Mouse (Mus musculus): Measurements from ENCODE around the gene Tcf7. TPM values are rescaled to one million over a fixed set of nuclear protein-coding genes. Genes with fewer than 3 reads are reported as not detected.

Gene Tcf7
- polyA plus RNA-seq, 1 experiment from 2014 or later = 0.59 TPM

DNA sequence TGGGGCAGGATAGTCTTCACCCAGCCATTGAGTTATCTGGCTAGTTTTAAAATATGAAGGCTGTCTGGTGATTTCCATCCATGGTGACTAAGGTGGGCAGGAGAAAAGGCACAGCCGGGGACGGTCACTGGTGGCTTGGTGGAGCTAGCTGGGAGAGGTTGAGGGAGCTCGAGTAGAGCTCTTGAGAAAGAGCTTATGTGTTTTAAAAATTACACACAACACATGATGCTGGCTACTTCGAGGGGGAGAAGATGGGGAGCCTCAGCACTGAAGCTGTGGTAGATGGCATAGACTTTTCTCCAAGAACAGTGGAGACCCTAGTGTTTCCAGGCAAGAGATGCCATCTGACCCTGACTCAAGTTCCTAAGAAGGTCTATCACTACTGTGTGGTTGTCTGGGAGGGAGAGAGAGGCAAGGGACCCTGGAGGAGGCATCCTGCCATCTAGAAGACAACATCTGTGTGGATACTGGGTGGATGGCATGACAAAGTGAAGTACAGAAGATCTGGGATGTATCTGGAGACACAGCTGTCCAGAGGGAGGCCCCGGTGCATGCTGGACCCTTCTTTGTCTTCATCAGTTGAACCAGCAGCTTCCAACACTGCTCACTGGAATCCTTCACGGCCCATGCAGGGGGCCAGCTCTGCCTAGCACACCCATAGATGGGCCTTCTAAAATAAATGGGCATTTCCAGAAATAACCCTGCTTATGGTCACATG, 5.2 kb downstream of the Tcf7 start:
- 92% methylated on average over 5 of the region's 6 CpGs for WGBS (ENCODE audit: missing documents)
- Histone ChIP-seq H3K36me3 (ENCODE audit: inconsistent target) (no peaks in the 10 kb centered on the region), H3K27ac (no peak overlapping the region), H3K4me3 (ENCODE audit: inconsistent target) (no peak overlapping the region), H3K79me2 (ENCODE audit: inconsistent target) (no peaks in the 10 kb centered on the region)

- H3K79me2 ChIP-seq (ENCODE audit: inconsistent target) = no peaks in the 10 kb centered on the region
- H3K27ac ChIP-seq = no peak overlapping the region
- H3K36me3 ChIP-seq (ENCODE audit: inconsistent target) = no peaks in the 10 kb centered on the region
- 91% methylated on average over 8 of the region's 8 CpGs for WGBS (ENCODE audit: missing documents)
- H3K4me3 ChIP-seq (ENCODE audit: inconsistent target) = no peak overlapping the region
Measured at GRCm38 (mm10) chr11:52276961-52277391, 5.8 kb downstream of the Tcf7 start.

GRCm38 (mm10) chr11:52275774-52276555, 6.8 kb downstream of the Tcf7 start:
- no peaks in the 10 kb centered on the region for H3K36me3 ChIP-seq (ENCODE audit: inconsistent target)
- no peak overlapping the region for H3K4me3 ChIP-seq (ENCODE audit: inconsistent target)
- 86% methylated on average over 9 of the region's 9 CpGs for WGBS (ENCODE audit: missing documents)
- no peak overlapping the region for H3K27ac ChIP-seq
- no peaks in the 10 kb centered on the region for H3K79me2 ChIP-seq (ENCODE audit: inconsistent target)

- Histone ChIP-seq H3K36me3 (ENCODE audit: inconsistent target) (no peaks in the 10 kb centered on the region), H3K79me2 (ENCODE audit: inconsistent target) (no peaks in the 10 kb centered on the region), H3K27ac (no peak overlapping the region), H3K4me3 (ENCODE audit: inconsistent target) (no peak overlapping the region)
- WGBS (ENCODE audit: missing documents) = 85% methylated on average over 8 of the region's 8 CpGs
Measured at GRCm38 (mm10) chr11:52275366-52275765, 7.4 kb downstream of the Tcf7 start.

- 91% methylated on average over 20 of the region's 20 CpGs for WGBS (ENCODE audit: missing documents)
Measured at GRCm38 (mm10) chr11:52274456-52275112, 8.2 kb downstream of the Tcf7 start.

GRCm38 (mm10) chr11:52273942-52274330, 8.9 kb downstream of the Tcf7 start:
- no peak overlapping the region for H3K27ac ChIP-seq
- no peaks in the 10 kb centered on the region for H3K79me2 ChIP-seq (ENCODE audit: inconsistent target)
- no peaks in the 10 kb centered on the region for H3K36me3 ChIP-seq (ENCODE audit: inconsistent target)
- no peak overlapping the region for H3K4me3 ChIP-seq (ENCODE audit: inconsistent target)
- 86% methylated on average over 4 of the region's 4 CpGs for WGBS (ENCODE audit: missing documents)

More at GRCm38 (mm10) chr11:52274456-52275112, 8.2 kb downstream of the Tcf7 start:
- Histone ChIP-seq H3K36me3 (ENCODE audit: inconsistent target) (no peaks in the 10 kb centered on the region), H3K79me2 (ENCODE audit: inconsistent target) (no peaks in the 10 kb centered on the region), H3K4me3 (ENCODE audit: inconsistent target) (no peak overlapping the region), H3K27ac (no peak overlapping the region)

GRCm38 (mm10) chr11:52273183-52273941, 9.5 kb downstream of the Tcf7 start:
- no peaks in the 10 kb centered on the region for H3K36me3 ChIP-seq (ENCODE audit: inconsistent target)
- H3K4me3 ChIP-seq (ENCODE audit: inconsistent target) = no peak overlapping the region
- WGBS (ENCODE audit: missing documents) = 64% methylated on average over 11 of the region's 11 CpGs
- H3K79me2 ChIP-seq (ENCODE audit: inconsistent target) = no peaks in the 10 kb centered on the region
- H3K27ac ChIP-seq = no peak overlapping the region

- no peak overlapping the region for H3K4me3 ChIP-seq (ENCODE audit: inconsistent target)
Measured at GRCm38 (mm10) chr11:52272619-52273018, 10.2 kb downstream of the Tcf7 start.

DNA sequence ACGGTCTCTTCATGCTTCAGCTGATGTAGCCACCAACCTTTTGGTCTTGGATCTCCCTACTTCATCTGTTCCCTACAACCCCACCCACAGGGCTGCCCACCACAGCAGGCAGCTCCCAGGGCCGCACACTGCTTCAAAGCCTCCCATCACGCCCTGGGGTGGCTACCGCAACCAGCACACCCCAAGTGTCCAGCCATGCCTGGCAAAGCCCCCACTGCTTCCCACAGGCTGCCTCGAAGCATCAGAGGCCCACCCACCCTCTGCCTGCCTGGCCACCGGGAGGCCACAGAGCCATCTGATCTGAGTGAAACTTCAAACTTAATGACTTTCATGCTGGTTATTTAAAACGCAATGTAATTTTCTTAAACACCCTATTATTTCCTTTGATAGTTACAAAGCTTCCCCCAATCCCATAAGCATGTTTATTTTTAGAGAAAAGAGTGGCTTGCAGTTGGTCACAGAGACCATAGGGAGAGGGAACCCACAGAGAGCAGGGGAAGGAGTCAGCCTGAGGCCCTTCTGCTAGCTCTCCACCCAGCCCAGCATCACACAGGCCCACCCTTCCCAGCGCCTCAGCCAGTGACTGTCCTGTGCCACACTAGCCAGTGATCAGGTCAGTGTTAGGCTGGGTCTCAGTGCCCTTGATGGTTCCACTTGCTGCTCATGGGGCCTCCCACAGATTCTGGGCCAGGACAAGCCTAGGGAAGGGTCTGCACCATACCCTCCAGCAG, 10.9 kb downstream of the Tcf7 start:
- Histone ChIP-seq H3K36me3 (ENCODE audit: inconsistent target) (no peaks in the 10 kb centered on the region), H3K4me3 (ENCODE audit: inconsistent target) (no peak overlapping the region), H3K79me2 (ENCODE audit: inconsistent target) (no peaks in the 10 kb centered on the region), H3K27ac (no peak overlapping the region)
- WGBS (ENCODE audit: missing documents) = 90% methylated on average over 8 of the region's 8 CpGs

More at GRCm38 (mm10) chr11:52272619-52273018, 10.2 kb downstream of the Tcf7 start:
- Histone ChIP-seq H3K79me2 (ENCODE audit: inconsistent target) (no peaks in the 10 kb centered on the region), H3K36me3 (ENCODE audit: inconsistent target) (no peaks in the 10 kb centered on the region), H3K27ac (no peak overlapping the region)
- 85% methylated on average over 6 of the region's 6 CpGs for WGBS (ENCODE audit: missing documents)

- Histone ChIP-seq H3K27ac (no peak overlapping the region), H3K4me3 (ENCODE audit: inconsistent target) (no peak overlapping the region), H3K79me2 (ENCODE audit: inconsistent target) (no peaks in the 10 kb centered on the region), H3K36me3 (ENCODE audit: inconsistent target) (no peaks in the 10 kb centered on the region)
- WGBS (ENCODE audit: missing documents) = 92% methylated on average over 6 of the region's 6 CpGs
Measured at GRCm38 (mm10) chr11:52269841-52270240, 13.0 kb downstream of the Tcf7 start.

DNA sequence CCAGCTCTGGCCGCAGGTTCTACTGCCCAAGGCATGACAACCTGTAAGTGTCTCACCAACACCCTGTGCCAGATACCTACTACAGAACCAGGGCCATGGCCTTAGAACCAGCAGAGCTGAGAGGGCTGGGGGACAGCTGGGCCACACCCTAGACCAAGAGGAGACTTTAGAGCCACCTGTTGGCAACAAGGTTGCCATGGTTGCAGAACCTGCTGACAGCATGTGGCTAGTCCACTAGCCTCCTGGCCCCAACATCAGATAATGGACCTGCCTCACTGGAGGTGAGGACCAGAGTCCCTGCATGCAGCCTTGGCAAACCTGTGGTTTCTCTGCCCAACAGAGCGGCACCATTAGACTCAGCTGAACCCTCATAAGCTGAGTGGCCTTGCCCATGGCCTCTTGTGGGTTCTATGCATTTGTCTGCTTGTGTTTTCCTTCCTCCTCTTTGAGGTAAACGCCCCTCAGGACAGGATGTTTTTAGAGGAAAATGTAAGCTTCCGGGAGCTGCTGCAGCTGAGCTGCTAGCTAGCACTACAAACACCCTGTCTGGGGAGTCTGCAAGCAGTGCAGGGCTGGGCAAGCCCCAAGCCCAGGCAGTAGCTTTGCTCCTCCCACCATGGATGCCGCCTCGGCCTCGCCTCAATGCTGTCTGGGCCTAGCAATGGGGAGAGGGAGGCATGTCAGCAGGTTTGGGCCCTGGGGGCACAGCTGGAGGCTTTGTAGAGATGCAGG, 14.5 kb downstream of the Tcf7 start:
- 43% methylated on average over 7 of the region's 7 CpGs for WGBS (ENCODE audit: missing documents)
- no peak overlapping the region for H3K4me3 ChIP-seq (ENCODE audit: inconsistent target)
- no peaks in the 10 kb centered on the region for H3K36me3 ChIP-seq (ENCODE audit: inconsistent target)
- no peak overlapping the region for H3K27ac ChIP-seq
- no peaks in the 10 kb centered on the region for H3K79me2 ChIP-seq (ENCODE audit: inconsistent target)

DNA sequence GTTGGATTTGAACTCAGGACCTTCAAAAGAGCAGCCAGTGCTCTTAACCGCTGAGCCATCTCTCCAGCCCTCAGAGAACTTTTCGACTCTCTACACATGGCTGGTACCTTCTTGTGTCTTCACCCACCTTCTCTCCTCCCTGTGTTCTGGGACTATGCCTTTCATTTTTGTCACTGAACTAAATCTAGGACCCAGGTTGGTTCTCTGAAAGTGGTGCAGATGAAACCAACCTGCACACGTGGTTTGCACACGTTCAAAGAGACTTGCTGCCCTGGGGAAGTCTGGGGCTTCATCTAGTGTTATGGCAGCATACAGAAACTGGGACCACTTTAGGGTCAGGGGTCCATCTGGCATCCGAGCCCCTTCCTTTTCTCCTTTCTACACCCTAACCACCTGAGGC, 15.5 kb downstream of the Tcf7 start:
- H3K36me3 ChIP-seq (ENCODE audit: inconsistent target) = no peaks in the 10 kb centered on the region
- no peak overlapping the region for H3K4me3 ChIP-seq (ENCODE audit: inconsistent target)
- H3K27ac ChIP-seq = no peak overlapping the region
- 87% methylated on average over 5 of the region's 5 CpGs for WGBS (ENCODE audit: missing documents)
- no peaks in the 10 kb centered on the region for H3K79me2 ChIP-seq (ENCODE audit: inconsistent target)

GRCm38 (mm10) chr11:52265616-52266307, 17.1 kb downstream of the Tcf7 start:
- H3K4me3 ChIP-seq (ENCODE audit: inconsistent target) = no peak overlapping the region
- 23% methylated on average over 12 of the region's 12 CpGs for WGBS (ENCODE audit: missing documents)
- H3K79me2 ChIP-seq (ENCODE audit: inconsistent target) = no peaks in the 10 kb centered on the region
- H3K36me3 ChIP-seq (ENCODE audit: inconsistent target) = no peaks in the 10 kb centered on the region
- no peak overlapping the region for H3K27ac ChIP-seq

All from macrophage (primary cell).